Mouse (Mus musculus) granulocyte monocyte progenitor cell, adult 5-6 weeks (primary cell): Measurements from ENCODE around the gene Creg1. TPM values are rescaled to one million over a fixed set of nuclear protein-coding genes. Genes with fewer than 3 reads are reported as not detected.
A peak's percentile ranks its signal among the peaks of the same experiment; 100 is the strongest.
"Not testable (repeated sequence)": the region's sequence is repeated elsewhere in the genome, so short reads cannot be mapped to it uniquely, and the experiment has no call there.

Source experiments
- ATAC-seq: replicated peaks from 2 replicates; pipeline ENCODE4 v1.8.0; 2016; ENCODE audit warnings: mild to moderate bottlenecking, moderate TSS enrichment, inconsistent platforms; ENCODE audit not compliant: poor library complexity, severe bottlenecking
- total RNA-seq, 2 experiments: library from RNA; stranded (forward) in 1 of 2; stranded (reverse) in 1 of 2; fragments of 200-712, 200-1000 nt in 1 of 2; fragments of >200 nt in 1 of 2; fragmentation: Nextera tagmentation in 1 of 2; gene quantifications; 2 replicates each; pipeline ENCODE4 v1.2.3; 2014 to 2017

Creg1 gene
- total RNA-seq, 2 experiments from 2014 or later: 206 to 240 TPM

- no peak for ATAC-seq
Observed at GRCm38 (mm10) chr1:165748053-165748452, 15.5 kb upstream of the Creg1 start.

GRCm38 (mm10) chr1:165751142-165751541 lies 12.4 kb upstream of the Creg1 start:
- ATAC-seq: peak; percentile 94

- no peak for ATAC-seq
Observed at GRCm38 (mm10) chr1:165751838-165752237, 11.7 kb upstream of the Creg1 start.

DNA sequence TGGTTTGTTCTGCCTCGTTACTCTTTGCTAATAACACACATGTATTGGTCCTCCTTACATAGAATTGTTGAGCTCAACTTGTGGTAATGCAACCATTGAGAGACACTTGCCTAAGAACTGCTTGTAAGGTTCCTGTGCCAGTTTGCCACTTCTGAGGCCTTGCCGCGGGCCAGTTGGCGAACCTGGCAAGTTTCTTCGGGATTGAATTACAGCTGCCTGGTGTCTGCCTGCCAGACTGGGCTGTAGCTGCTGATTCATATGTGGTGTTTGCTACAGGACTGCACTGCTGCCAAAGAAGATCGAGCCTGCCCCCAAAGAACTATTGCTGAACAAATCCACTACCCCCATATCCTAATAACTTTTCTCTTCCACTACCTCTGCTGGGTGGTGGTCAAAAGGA lies 9.3 kb upstream of the Creg1 start:
- no peak for ATAC-seq

GRCm38 (mm10) chr1:165755194-165755593 lies 8.4 kb upstream of the Creg1 start:
- ATAC-seq: no peak

- no peak for ATAC-seq
Observed at GRCm38 (mm10) chr1:165761522-165762305, 1.8 kb upstream of the Creg1 start.

DNA sequence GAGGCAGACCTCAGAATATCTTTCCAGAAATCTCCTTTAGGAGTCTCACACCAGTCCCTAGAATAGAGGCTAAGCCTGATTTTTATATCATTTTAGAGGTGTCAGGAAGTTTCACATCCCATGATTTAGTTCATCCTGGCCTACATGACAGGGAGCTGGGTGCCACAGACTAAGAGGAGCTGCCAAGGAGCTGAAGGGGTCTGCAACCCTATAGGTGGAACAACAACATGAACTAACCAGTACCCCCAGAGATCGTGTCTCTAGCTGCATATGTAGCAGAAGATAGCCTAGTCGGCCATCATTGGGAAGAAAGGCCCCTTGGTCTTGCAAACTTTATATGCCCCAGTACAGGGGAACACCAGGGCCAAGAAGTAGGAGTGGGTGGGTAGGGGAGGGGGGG lies 1.0 kb upstream of the Creg1 start:
- ATAC-seq: not testable (repeated sequence)

DNA sequence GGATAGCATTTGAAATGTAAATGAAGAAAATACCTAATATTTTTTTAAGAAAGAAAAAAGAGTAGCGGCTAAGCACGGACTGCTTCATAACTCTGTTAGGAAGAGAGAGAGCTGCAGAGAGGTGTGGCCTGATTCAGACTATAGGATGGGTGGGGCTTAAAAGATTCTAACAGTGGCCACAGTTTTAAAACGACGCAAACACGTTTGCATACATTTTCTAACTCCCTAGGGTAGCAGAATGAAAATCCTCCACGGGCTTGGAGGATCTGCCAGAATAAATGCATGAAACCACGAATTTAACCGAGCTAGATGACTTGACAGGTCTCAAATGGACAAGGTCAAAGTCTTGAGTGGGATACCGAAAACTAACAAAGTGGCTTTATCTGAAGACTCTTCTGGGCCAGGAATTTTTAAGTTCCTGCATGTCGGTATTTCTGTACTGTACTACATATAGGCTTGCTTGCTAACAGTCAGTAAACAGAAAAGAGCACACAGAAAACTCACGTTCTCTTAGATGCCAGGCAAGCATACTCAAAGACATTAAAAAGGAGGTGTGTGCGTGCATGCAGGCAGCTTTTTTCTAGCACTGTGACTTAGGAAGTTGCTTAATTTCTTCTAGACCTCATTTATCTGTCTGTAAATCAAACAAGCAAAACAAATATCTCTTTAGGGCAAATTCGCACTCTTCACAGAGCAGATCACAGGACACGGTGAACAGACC lies 472 bp upstream of the Creg1 start:
- ATAC-seq: peak; percentile 34

GRCm38 (mm10) chr1:165764571-165764970 lies 1.0 kb downstream of the Creg1 start:
- no peak for ATAC-seq

DNA sequence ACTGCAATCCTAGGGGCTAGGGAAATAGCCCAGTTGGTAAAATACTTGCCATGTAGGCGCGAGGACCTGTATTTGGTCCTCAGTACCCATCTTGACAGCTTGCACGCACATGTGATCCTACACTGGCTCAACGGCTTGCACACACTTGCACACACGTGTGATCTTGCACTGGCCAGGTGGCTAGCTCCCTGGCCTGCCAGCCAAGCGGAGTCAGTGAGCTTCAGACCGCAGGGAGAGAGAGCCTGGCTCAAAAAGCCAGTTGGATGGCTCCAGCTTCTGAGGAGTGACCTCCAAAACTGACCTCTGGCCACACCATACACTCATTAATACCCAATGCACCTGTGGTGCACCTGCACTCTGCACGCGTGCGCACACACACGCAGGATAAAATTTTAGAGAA lies 1.5 kb downstream of the Creg1 start:
- ATAC-seq: no peak

DNA sequence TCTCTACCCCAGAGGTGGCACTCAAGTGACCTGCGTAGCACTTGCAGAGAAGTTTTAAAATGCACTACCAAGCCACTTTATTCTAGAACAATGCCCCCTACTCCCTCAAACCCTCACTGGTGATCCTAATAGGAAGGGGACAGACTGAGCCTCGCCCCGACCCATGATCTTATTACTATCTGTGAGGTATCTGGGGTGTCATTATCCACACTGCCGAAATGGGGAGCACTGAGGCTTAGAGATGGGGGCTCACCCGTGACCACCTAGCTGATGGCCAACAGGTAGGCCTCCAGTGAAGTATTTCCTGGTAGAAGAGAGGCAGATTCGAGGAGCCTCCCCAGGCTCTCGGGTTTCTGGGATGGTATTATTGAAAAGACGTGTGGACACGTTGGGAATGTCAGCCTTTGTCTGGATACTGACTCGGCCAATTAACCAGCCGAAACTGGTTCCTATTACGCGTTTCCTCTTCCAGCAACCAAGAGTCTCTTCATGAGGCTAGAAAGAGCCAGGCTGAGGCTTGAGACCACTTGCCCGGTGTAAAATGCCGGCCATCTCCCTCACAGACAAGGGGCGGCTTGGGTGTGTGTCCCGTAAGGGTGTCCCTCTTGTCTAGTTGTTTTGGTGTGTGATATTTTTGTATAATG lies 2.2 kb downstream of the Creg1 start:
- 0 out of 2 replicates have a peak, but pooled peaks have one; percentile 13 for ATAC-seq

GRCm38 (mm10) chr1:165766295-165766890 lies 2.8 kb downstream of the Creg1 start:
- peak; percentile 24; the same call in 1 of the 2 replicates for ATAC-seq

DNA sequence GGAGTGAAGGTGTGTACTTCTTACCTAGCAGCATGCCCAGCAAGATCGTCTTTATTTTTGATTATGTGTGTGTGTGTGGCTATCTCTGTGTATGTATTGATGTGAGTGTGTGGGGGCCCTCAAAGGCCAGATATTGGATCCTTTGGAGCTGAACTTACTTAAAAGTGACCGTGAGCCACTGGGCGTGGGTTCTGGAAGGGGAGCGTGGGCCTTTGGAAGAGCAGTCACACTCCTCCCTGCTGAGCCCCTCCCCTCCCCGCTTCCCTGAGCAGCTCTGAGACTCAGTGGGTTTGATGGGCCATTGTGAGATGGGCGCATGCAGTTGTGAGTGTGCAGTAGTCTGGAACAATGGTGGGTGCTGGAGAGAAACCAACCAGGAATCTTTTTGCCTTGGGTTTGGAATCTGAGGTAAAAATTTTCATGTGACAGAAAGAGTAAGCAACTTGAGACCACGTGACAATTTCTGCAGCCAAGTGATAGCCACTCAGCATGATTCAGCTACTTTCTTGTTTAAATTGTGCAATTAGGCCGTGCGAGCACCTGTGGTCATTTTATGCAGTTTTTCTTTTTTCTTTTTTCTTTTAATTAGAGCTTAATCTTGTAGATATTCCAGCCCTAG lies 5.5 kb downstream of the Creg1 start:
- ATAC-seq: no peak

DNA sequence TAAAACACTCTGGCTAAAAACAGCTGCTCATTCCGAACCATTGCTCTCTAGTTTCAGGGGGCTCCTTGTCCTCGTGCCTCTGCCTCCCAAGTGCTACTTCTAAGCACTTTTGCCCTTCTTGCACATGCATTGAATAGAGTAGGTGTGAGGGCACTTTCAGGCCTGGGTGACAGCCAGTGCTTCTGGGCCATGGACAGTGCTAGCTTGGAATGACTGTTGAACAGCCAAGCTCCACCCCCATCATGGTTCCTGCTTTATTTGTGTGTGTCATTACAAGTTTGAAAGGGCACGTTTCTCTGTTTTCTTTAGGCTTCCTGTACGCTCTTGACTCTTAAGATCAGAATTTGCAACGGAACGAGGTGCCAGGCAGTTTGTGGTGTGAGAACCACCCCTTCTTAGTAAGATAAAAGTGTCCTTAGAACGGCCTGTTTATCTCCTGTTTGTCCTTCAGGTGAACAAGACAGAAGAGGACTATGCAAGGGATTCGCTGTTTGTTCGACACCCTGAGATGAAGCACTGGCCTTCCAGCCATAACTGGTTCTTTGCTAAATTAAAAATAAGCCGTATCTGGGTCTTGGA lies 6.7 kb downstream of the Creg1 start:
- no peak for ATAC-seq

DNA sequence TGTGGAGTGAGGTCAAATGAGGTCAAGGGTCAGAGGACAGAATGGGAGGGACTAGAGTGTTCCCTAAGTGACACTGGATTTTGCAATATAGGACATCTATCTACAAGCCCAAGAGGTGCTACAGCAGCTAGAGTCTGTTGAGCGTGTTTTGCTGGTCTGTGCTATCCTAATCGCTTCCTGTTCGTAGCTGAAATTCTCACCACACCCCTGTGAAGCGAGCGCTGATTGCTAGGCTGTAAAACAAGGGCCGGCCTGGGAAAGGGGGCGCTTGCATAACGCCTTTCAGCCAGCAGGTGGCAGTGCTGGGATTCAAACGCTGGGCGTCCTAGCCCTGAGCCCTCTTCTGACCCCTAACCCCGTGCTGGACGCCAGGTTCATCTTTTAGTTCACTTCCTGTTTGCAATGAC lies 7.9 kb downstream of the Creg1 start:
- peak; percentile 80 for ATAC-seq

DNA sequence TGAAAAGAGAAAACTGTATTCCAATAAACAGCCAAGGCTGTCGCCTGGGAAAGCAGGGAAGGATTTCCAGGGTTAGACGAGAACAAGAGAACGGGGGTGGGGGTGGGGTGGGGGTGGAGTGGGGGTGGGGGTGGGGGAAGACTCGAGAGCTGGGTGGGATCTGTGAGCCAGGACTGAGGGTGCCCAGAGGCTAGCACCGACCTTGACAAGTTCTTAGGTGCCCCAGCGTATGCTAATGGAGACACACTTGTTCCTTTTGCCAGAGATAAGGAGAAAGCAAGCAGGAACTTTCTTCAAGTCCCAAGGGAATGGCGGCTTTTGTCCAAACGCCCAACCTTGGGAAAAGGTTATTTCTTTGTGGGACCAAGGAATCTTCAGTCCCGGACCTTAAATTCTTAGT lies 8.5 kb downstream of the Creg1 start:
- no peak for ATAC-seq

DNA sequence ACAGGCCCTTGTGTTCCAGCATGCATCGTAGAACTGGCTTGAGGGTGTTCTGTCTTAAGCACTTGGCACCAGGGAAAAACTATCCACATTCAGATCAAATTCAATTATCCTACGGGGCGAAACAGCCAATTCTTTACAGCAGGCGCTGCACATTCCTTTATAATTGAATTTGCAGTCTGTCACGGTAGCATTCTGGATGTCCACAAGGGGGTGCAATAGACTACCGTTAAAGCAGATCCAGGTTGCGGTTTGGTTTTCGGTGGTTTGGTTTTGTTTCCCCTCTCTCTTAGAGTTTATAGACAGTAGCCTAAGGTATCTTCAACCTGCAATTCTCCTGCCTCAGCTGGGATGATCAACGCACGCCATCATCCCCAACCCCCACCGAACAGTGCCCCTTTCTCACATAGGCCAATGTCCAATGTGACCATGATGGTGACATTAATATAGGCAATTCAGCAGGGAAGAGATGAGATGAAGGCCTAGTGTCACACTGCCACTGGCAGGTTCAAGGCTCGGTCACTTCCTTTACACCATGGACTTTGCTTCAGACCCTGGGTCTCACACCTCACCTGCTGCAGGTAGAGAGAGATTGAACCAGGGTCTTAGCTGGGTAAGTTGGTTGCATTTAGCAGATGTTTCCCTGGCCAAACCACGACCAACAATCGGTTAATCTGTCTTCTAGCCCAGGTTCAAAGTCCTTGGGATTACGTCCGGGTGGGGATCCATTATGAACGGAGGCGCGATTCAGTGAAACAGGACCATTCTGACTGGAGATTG lies 12.2 kb downstream of the Creg1 start:
- peak; percentile 36 for ATAC-seq

DNA sequence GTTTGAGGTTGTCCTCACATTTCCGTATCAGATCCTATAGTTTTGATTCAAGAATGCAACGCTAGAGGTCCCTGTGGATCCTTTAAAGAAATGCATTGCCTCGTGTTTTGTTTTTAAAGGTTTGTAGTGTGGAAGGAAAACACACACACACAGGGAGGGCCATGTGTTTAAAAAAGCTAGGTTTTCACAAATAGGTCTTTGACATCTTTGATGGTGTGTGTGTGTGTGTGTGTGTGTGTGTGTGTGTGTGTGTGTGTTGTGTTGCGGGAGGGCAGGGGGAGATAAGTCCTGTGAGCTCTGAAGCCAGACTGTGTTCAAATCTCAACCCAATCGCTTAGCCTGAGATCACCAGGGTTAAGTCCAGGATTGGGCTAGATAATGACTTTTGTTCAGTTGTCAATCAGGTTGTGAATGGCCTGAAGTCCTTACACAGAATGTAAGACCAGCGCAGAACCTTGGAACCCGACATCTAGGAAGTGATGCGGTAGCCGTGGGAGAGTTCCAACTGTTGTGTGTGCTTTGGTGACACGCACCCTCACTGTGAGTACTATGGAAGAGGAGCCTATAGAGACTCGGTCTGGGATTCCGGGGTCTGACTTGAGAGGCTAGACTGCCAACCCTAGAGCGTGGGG lies 16.5 kb downstream of the Creg1 start:
- peak; percentile 33 for ATAC-seq

GRCm38 (mm10) chr1:165780586-165781111 lies 17.1 kb downstream of the Creg1 start:
- ATAC-seq: peak; percentile 72
